Mouse (Mus musculus) kidney, adult 2 months (tissue): ENCODE data around the gene Map4k5.

Experiments used
- CTCF ChIP-seq: fragments of 200-500 bp; conservative IDR thresholded peaks from 2 replicates; pipeline ENCODE4 v1.5.1; 2011; ENCODE audit warnings: low read depth, mild to moderate bottlenecking, control low read depth, low read length, moderate library complexity, mixed read lengths; ENCODE audit not compliant: insufficient read depth, insufficient read length
- POLR2A ChIP-seq: fragments of 200-500 bp; IDR thresholded peaks from one replicate; pipeline ENCODE4 v1.6.1; 2011; ENCODE audit warnings: low read depth, low read length, control low read depth

DNA sequence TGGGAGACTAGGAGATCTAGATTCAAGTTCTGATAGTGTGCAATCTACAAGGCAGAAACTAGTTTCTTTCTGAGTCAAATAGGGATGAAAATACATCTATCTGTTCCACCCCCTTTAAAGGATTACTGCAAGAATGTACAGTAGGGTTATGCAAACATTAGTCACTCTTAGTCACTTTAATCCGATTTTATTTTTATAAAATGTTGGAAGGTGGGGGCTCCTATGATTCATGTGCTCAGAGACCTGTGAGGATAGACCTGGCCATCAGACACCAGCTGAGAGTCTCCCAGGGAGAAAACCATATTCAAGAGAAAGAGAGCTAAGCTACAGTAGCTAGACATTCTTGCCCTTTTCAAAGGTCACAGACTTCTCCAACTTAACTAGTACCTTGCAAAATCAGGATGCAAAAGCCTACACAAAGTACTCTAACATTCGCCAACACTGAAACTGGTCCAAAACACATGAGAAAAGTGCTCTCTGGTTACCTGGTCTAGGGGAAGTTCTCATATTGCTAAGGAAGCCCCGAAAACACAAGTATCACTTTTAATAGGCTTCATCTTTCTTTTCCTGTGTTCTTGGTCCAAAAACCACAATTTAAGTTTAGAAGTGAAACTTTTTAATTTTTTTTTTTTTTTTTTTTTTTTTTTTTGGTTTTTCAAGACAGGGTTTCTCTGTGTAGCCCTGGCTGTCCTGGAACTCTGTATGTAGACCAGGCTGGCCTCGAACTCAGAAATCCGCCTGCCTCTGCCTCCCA lies 7.7 kb downstream of the Map4k5 start:
- TF ChIP-seq POLR2A: no peak
- TF ChIP-seq CTCF: no peak
